Mouse (Mus musculus) gastrocnemius, adult 8-10 months (tissue): ENCODE data around the gene Hba-a2. TPM values are rescaled to one million over a fixed set of nuclear protein-coding genes. Genes with fewer than 3 reads are reported as not detected.
"Not testable (repeated sequence)": the region's sequence is repeated elsewhere in the genome, so short reads cannot be mapped to it uniquely, and the experiment has no call there.

ENCODE experiments used
- DNase-seq, 2 experiments: peaks; one replicate each; pipeline ENCODE4 v3.0.0; 2022; ENCODE audit warnings: low spot score in 2 of 2
- total RNA-seq, 4 experiments: library from RNA; stranded (reverse); gene quantifications; 2 replicates each; pipeline ENCODE4 v1.2.4; 2022

Hba-a2 gene
- 100 to 1,000 TPM in 3 of 4 experiments, 10 to 100 TPM in 1; 93.3 to 179 (median 137) TPM for total RNA-seq

- not testable (repeated sequence) for DNase-seq
Measured at GRCm38 (mm10) chr11:32296203-32296602, at the start of gene Hba-a2. Gene Hba-a2 (plus strand): TSS chr11:32296489.

- DNase-seq, result no peak
Measured at GRCm38 (mm10) chr11:32247068-32247467, 49.2 kb upstream of the Hba-a2 start.

- DNase-seq, result no peak
Measured at GRCm38 (mm10) chr11:32248350-32248749, 47.9 kb upstream of the Hba-a2 start.

GRCm38 (mm10) chr11:32250880-32251763 lies 45.2 kb upstream of the Hba-a2 start:
- DNase-seq, result no peak

GRCm38 (mm10) chr11:32253121-32253520 lies 43.2 kb upstream of the Hba-a2 start:
- no peak for DNase-seq

- no peak for DNase-seq
Measured at GRCm38 (mm10) chr11:32256146-32256545, 40.1 kb upstream of the Hba-a2 start.

- DNase-seq, result no peak
Measured at GRCm38 (mm10) chr11:32256566-32256965, 39.7 kb upstream of the Hba-a2 start.

- DNase-seq, result no peak
Measured at GRCm38 (mm10) chr11:32262674-32263415, 33.4 kb upstream of the Hba-a2 start.

GRCm38 (mm10) chr11:32265117-32265738 lies 31.1 kb upstream of the Hba-a2 start:
- DNase-seq, result no peak

- DNase-seq, result no peak
Measured at GRCm38 (mm10) chr11:32266194-32266593, 30.1 kb upstream of the Hba-a2 start.

- no peak for DNase-seq
Measured at GRCm38 (mm10) chr11:32266776-32267175, 29.5 kb upstream of the Hba-a2 start.

- peak; percentile 90 to 95 for DNase-seq
Measured at GRCm38 (mm10) chr11:32267188-32267884, 29.0 kb upstream of the Hba-a2 start, which contains the start of gene Nprl3. Gene Nprl3 (minus strand): TSS chr11:32267707.

GRCm38 (mm10) chr11:32267964-32268363 lies 28.3 kb upstream of the Hba-a2 start:
- DNase-seq, result no peak

GRCm38 (mm10) chr11:32268952-32269351 lies 27.3 kb upstream of the Hba-a2 start:
- no peak for DNase-seq

GRCm38 (mm10) chr11:32271178-32271577 lies 25.1 kb upstream of the Hba-a2 start:
- no peak for DNase-seq

- no peak for DNase-seq
Measured at GRCm38 (mm10) chr11:32276347-32276746, 19.9 kb upstream of the Hba-a2 start, which contains the start of gene Hba-x. Gene Hba-x (plus strand): TSS chr11:32276400.

- DNase-seq, result no peak
Measured at GRCm38 (mm10) chr11:32277736-32278457, 18.4 kb upstream of the Hba-a2 start.

GRCm38 (mm10) chr11:32278458-32278957 lies 17.8 kb upstream of the Hba-a2 start:
- DNase-seq, result no peak

GRCm38 (mm10) chr11:32280646-32281045 lies 15.6 kb upstream of the Hba-a2 start:
- no peak for DNase-seq
